Mouse (Mus musculus) left cerebral cortex, adult 2 months (tissue): ENCODE results near the gene Atf6. TPM values are rescaled to one million over a fixed set of nuclear protein-coding genes. Genes with fewer than 3 reads are reported as not detected.

Experiments
- DNase-seq, 2 experiments: peaks; one replicate each; pipeline ENCODE4 v3.0.0; 2021 to 2022; ENCODE audit warnings: low spot score in 2 of 2, mixed read lengths in 1 of 2; ENCODE audit errors: extremely low spot score in 1 of 2
- H3K27ac ChIP-seq: fragments of 200-600 bp; 2 replicates; pipeline ENCODE4 v1.8.1; 2022
- H3K4me3 ChIP-seq: fragments of 200-600 bp; 2 replicates; pipeline ENCODE4 v1.8.1; 2022
- CTCF ChIP-seq: fragments of 200-600 bp; IDR thresholded peaks from 2 replicates; pipeline ENCODE4 v1.8.1; 2022; ENCODE audit warnings: antibody characterized with exemption, mild to moderate bottlenecking, moderate library complexity
- intact Hi-C: fragments of 180-260 bp; cut with DNase I; formaldehyde crosslinking; loops from one replicate; pipeline ENCODE4 v1.15.1; 2025
- total RNA-seq, 2 experiments: library from RNA; stranded (reverse); gene quantifications; 2 replicates each; pipeline ENCODE4 v1.2.3; 2021

Gene Atf6
- total RNA-seq, 2 experiments from 2014 or later = 52.7 to 59.5 TPM

- TF ChIP-seq CTCF = no peak
- no peak overlapping the region for H3K4me3 ChIP-seq
- no peak overlapping the region for H3K27ac ChIP-seq
- DNase-seq = no peak
- intact Hi-C loops = no loop called here
These were observed 8.7 kb downstream of the Atf6 start for GRCm38 (mm10) chr1:170858872-170859271.

GRCm38 (mm10) chr1:170857369-170857768 lies 10.2 kb downstream of the Atf6 start:
- H3K27ac ChIP-seq = peak overlapping the region; percentile 75
- intact Hi-C loops = no loop called here
- H3K4me3 ChIP-seq = no peak overlapping the region
- peak in 1 of 2 experiments; percentile 41 for DNase-seq
- TF ChIP-seq CTCF = no peak

- DNase-seq = no peak
- intact Hi-C loops = no loop called here
- no peak for TF ChIP-seq CTCF
- peak overlapping the region; percentile 12; the same call in 1 of the 2 replicates for H3K4me3 ChIP-seq
- peak overlapping the region; percentile 75 for H3K27ac ChIP-seq
These were observed 12.4 kb downstream of the Atf6 start for GRCm38 (mm10) chr1:170855056-170855760.

- intact Hi-C loops = no loop called here
- peak overlapping the region; percentile 56; the same call in 1 of the 2 replicates for H3K27ac ChIP-seq
- TF ChIP-seq CTCF = no peak
- H3K4me3 ChIP-seq = no peak overlapping the region
- DNase-seq = no peak
These were observed 14.0 kb downstream of the Atf6 start for GRCm38 (mm10) chr1:170853604-170854003.

- H3K27ac ChIP-seq = no peak overlapping the region; the same call in 1 of the 2 replicates
- intact Hi-C loops = no loop called here
- DNase-seq = no peak
- H3K4me3 ChIP-seq = no peak overlapping the region
- no peak for TF ChIP-seq CTCF
These were observed 16.6 kb downstream of the Atf6 start for GRCm38 (mm10) chr1:170850637-170851624.

- 0 out of 2 replicates have a peak overlapping the region, but pooled peaks have one; percentile 17 for H3K27ac ChIP-seq
- TF ChIP-seq CTCF = no peak
- no peak overlapping the region for H3K4me3 ChIP-seq
- intact Hi-C loops = no loop called here
- DNase-seq = no peak
These were observed 17.6 kb downstream of the Atf6 start for GRCm38 (mm10) chr1:170850007-170850406.

- Histone ChIP-seq H3K27ac (0 out of 2 replicates have a peak overlapping the region, but pooled peaks have one; percentile 17), H3K4me3 (no peak overlapping the region)
- DNase-seq = no peak
- TF ChIP-seq CTCF = no peak
- intact Hi-C loops = no loop called here
These were observed 21.9 kb downstream of the Atf6 start for GRCm38 (mm10) chr1:170845448-170846307.

- intact Hi-C loops = loop anchor here (5.0 kb wide), 1 partner anchor 552 kb away; no protein-coding TSS in a partner anchor
- peak; percentile 34 for TF ChIP-seq CTCF
- no peak overlapping the region for H3K27ac ChIP-seq
- no peak overlapping the region for H3K4me3 ChIP-seq
- no peak for DNase-seq
These were observed 23.2 kb downstream of the Atf6 start for GRCm38 (mm10) chr1:170844380-170844779.

GRCm38 (mm10) chr1:170839685-170840084 lies 27.9 kb downstream of the Atf6 start:
- intact Hi-C loops = loop anchor here (1.0 to 5.0 kb wide), 2 partner anchors 207 to 547 kb away; no protein-coding TSS in a partner anchor
- no peak overlapping the region for H3K27ac ChIP-seq
- peak; percentile 64 for TF ChIP-seq CTCF
- DNase-seq = no peak
- H3K4me3 ChIP-seq = no peak overlapping the region

- H3K27ac ChIP-seq = no peak overlapping the region
- no peak for DNase-seq
- intact Hi-C loops = no loop called here
- no peak for TF ChIP-seq CTCF
- no peak overlapping the region for H3K4me3 ChIP-seq
These were observed 32.8 kb downstream of the Atf6 start for GRCm38 (mm10) chr1:170834756-170835155.

GRCm38 (mm10) chr1:170829781-170830180 lies 37.8 kb downstream of the Atf6 start:
- TF ChIP-seq CTCF = no peak
- DNase-seq = no peak
- intact Hi-C loops = no loop called here
- Histone ChIP-seq H3K4me3 (no peak overlapping the region), H3K27ac (no peak overlapping the region)
